Mouse (Mus musculus): ENCODE measurements around the gene Spon2. TPM values are rescaled to one million over a fixed set of nuclear protein-coding genes. Genes with fewer than 3 reads are reported as not detected.
A peak's percentile ranks its signal among the peaks of the same experiment; 100 is the strongest.

Spon2 gene
- polyA plus RNA-seq, 1 experiment from 2014 or later, result 6.8 TPM

GRCm38 (mm10) chr5:33232791-33233190 is 14.5 kb upstream of the Spon2 start:
- Histone ChIP-seq H3K4me2 (no peak overlapping the region), H3K4me1 (replicated peaks) (peaks cover 15% of the 10 kb centered on the region), H3K27me3 (peaks cover 6% of the 10 kb centered on the region), H3K9me3 (replicated peaks) (no peaks in the 10 kb centered on the region), H3K9ac (no peak overlapping the region), H3K27ac (no peak overlapping the region), H3K4me3 (replicated peaks) (no peak overlapping the region), H3K36me3 (no peaks in the 10 kb centered on the region)
- DNase-seq (no peak), ATAC-seq (ENCODE audit: low read depth) (no peak)
- 53% methylated on average over 5 of the region's 5 CpGs for WGBS (ENCODE audit: insufficient replicate concordance)

- Histone ChIP-seq H3K4me1 (replicated peaks) (peaks cover 14% of the 10 kb centered on the region; the same call in 1 of the 2 replicates), H3K27me3 (peaks cover 6% of the 10 kb centered on the region), H3K36me3 (no peaks in the 10 kb centered on the region), H3K9ac (no peak overlapping the region), H3K27ac (no peak overlapping the region), H3K4me2 (no peak overlapping the region), H3K4me3 (replicated peaks) (no peak overlapping the region), H3K9me3 (replicated peaks) (no peaks in the 10 kb centered on the region)
- ATAC-seq (ENCODE audit: low read depth) (no peak), DNase-seq (no peak)
- 53% methylated on average over 5 of the region's 5 CpGs for WGBS (ENCODE audit: insufficient replicate concordance)
Measured at GRCm38 (mm10) chr5:33230285-33230684, 12.0 kb upstream of the Spon2 start.

GRCm38 (mm10) chr5:33228428-33228827 is 10.2 kb upstream of the Spon2 start:
- no peak overlapping the region for H3K9ac ChIP-seq
- peaks cover 6% of the 10 kb centered on the region for H3K27me3 ChIP-seq
- no peak overlapping the region for H3K27ac ChIP-seq
- no peaks in the 10 kb centered on the region for H3K36me3 ChIP-seq
- no peak overlapping the region for H3K4me2 ChIP-seq
- no peak for ATAC-seq (ENCODE audit: low read depth)
- H3K4me3 ChIP-seq (replicated peaks), result no peak overlapping the region
- 52% methylated on average over 5 of the region's 5 CpGs for WGBS (ENCODE audit: insufficient replicate concordance)
- peaks cover 27% of the 10 kb centered on the region for H3K4me1 ChIP-seq (replicated peaks)
- no peak for DNase-seq
- H3K9me3 ChIP-seq (replicated peaks), result no peaks in the 10 kb centered on the region

DNA sequence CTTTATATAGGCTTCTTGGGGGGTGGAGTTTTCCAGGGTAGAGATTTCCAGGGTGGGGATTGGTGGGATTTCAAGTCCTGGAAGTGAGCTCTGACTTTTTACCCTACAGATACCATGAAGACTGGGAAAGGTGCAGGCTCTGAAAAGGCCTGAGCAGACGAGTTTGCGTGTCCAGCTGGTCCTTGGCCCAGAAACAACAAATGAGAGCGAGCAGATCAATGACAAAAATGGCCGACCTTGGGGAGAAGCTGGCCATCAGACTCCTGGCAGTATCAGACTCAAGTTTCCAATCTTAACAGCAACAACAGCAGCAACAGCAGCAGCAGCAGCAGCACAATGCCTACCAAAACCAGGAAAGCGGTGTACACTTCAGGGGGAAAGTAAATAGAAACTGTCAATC is 7.4 kb upstream of the Spon2 start:
- Histone ChIP-seq H3K4me1 (replicated peaks) (peaks cover 45% of the 10 kb centered on the region), H3K36me3 (no peaks in the 10 kb centered on the region), H3K27me3 (no peaks in the 10 kb centered on the region; the same call in 1 of the 2 replicates), H3K4me3 (replicated peaks) (no peak overlapping the region), H3K27ac (no peak overlapping the region), H3K9me3 (replicated peaks) (no peaks in the 10 kb centered on the region), H3K4me2 (no peak overlapping the region), H3K9ac (no peak overlapping the region)
- WGBS (ENCODE audit: insufficient replicate concordance), result 78% methylated on average over 5 of the region's 5 CpGs
- DNase-seq (no peak), ATAC-seq (ENCODE audit: low read depth) (no peak)

DNA sequence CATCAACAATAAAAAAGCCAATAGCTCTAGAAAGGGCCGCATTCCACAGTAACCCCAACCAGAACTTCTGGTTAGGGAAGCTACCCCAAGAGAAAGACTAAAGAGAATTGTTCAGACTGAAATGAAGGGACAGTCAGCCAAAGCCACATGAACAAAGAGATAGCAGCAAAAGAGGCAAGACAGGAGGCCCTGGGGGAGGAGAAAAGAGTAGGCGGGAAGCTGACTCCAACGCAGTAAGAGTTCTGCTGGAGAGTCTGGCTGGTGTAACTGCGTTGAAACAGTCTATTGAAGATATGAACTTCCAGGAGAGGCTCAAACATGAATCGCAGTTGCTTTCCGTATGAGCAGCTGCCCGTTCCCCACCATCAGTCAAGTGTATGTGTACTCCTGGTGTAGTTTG is 6.2 kb upstream of the Spon2 start:
- Histone ChIP-seq H3K36me3 (no peaks in the 10 kb centered on the region), H3K27ac (peak overlapping the region; percentile 55), H3K4me2 (no peak overlapping the region), H3K4me1 (replicated peaks) (peaks cover 57% of the 10 kb centered on the region), H3K9ac (no peak overlapping the region), H3K27me3 (no peaks in the 10 kb centered on the region), H3K9me3 (replicated peaks) (no peaks in the 10 kb centered on the region), H3K4me3 (replicated peaks) (no peak overlapping the region)
- WGBS (ENCODE audit: insufficient replicate concordance), result 59% methylated on average over 7 of the region's 7 CpGs
- no peak for DNase-seq
- peak; percentile 58 for ATAC-seq (ENCODE audit: low read depth)

GRCm38 (mm10) chr5:33222841-33223744 is 4.8 kb upstream of the Spon2 start:
- WGBS (ENCODE audit: insufficient replicate concordance), result 53% methylated on average over 9 of the region's 9 CpGs
- DNase-seq (no peak), ATAC-seq (ENCODE audit: low read depth) (no peak)
- no peak overlapping the region for H3K27ac ChIP-seq
- no peaks in the 10 kb centered on the region for H3K27me3 ChIP-seq
- no peak overlapping the region for H3K4me2 ChIP-seq
- H3K4me1 ChIP-seq (replicated peaks), result peaks cover 66% of the 10 kb centered on the region
- H3K9ac ChIP-seq, result no peak overlapping the region
- no peak overlapping the region for H3K4me3 ChIP-seq (replicated peaks)
- H3K9me3 ChIP-seq (replicated peaks), result no peaks in the 10 kb centered on the region
- no peaks in the 10 kb centered on the region for H3K36me3 ChIP-seq

DNA sequence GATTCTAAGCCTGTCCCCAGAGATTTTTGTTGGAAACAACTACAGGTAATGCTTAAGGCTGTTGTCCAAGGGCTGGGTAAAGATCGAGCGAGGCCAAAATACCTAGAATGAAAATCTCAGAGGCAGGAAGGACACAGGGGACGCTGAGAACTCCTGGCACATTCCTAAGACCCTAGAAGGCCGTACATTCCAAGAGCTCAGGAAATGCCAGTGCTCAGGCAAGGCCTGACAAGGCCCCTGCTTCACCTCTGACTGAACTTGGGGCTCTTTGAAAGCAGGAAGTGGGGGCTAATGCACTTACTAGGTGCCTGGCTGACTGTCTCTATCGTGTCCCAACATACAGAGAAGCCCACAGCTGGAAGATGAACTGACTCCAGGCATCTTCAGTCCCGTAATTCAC is 4.1 kb upstream of the Spon2 start:
- Histone ChIP-seq H3K27me3 (no peaks in the 10 kb centered on the region), H3K4me3 (replicated peaks) (no peak overlapping the region), H3K4me2 (no peak overlapping the region), H3K9me3 (replicated peaks) (no peaks in the 10 kb centered on the region), H3K9ac (no peak overlapping the region), H3K27ac (no peak overlapping the region), H3K4me1 (replicated peaks) (peaks cover 72% of the 10 kb centered on the region), H3K36me3 (no peaks in the 10 kb centered on the region)
- 40% methylated on average over 6 of the region's 6 CpGs for WGBS (ENCODE audit: insufficient replicate concordance)
- ATAC-seq (ENCODE audit: low read depth) (no peak), DNase-seq (no peak)

DNA sequence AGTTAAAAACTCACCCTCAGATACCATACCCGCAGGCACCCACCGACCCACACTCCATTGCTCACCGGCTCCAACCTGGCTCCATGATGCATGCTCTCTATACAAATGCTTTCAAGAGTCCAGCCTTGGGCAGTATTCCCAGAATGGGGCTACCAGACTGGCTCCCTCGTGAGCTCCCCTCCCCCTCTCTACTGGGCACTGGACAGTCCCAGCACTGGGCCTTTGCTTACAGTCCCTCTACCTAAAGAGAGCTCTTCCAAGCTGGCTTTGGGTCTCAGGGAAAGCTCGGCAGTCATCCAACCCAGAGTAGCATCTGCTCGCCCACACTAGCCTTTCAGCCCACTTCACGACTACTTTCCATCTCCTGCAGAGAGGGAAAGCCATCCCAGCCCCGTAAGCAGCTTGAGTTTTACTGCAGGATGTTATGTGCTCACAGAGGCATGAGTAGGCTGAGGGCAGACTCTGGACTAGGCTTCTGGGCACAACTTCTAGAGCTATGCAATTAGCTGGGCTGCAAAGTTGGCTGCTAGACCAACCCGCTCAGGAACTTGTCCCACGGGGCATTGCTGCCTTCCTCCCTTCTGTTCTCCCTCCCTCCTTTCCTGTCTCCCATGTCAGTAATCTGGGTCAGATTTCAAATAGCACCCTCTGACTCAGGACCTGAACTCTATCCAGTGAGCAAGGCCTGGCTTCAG is 2.2 kb upstream of the Spon2 start:
- H3K36me3 ChIP-seq, result no peaks in the 10 kb centered on the region
- peaks cover 90% of the 10 kb centered on the region for H3K4me1 ChIP-seq (replicated peaks)
- no peak overlapping the region for H3K4me2 ChIP-seq
- DNase-seq (no peak), ATAC-seq (ENCODE audit: low read depth) (no peak)
- no peak overlapping the region for H3K27ac ChIP-seq
- H3K9me3 ChIP-seq (replicated peaks), result no peaks in the 10 kb centered on the region
- WGBS (ENCODE audit: insufficient replicate concordance), result 71% methylated on average over 10 of the region's 10 CpGs
- no peak overlapping the region for H3K4me3 ChIP-seq (replicated peaks)
- no peaks in the 10 kb centered on the region for H3K27me3 ChIP-seq
- H3K9ac ChIP-seq, result no peak overlapping the region

DNA sequence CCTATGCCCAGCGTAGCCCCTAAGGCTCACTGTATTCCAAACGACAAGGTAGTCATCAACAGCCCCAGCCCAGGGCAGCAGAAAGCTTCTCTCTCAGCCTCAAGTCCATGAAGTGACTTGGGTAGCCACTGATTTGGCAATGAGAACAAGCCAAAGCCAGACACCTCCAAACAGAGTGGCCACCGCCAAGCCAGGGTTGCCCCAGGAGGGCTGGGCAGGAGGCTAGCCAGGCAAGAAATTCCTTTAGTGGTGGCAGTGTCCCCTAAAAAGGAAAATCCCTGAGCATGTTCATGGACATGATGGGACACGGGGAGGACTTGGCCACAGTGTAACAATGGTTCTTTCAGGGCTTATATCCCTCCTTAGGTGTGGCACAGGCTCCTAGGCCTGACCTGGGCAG is 1.6 kb upstream of the Spon2 start:
- DNase-seq, result no peak
- 79% methylated on average over 4 of the region's 4 CpGs for WGBS (ENCODE audit: insufficient replicate concordance)
- Histone ChIP-seq H3K4me2 (no peak overlapping the region), H3K27ac (no peak overlapping the region), H3K9me3 (replicated peaks) (no peaks in the 10 kb centered on the region), H3K27me3 (no peaks in the 10 kb centered on the region), H3K9ac (no peak overlapping the region), H3K4me1 (replicated peaks) (peaks cover 84% of the 10 kb centered on the region), H3K4me3 (replicated peaks) (no peak overlapping the region), H3K36me3 (no peaks in the 10 kb centered on the region)
- ATAC-seq (ENCODE audit: low read depth), result no peak

- no peak for ATAC-seq (ENCODE audit: low read depth)
- Histone ChIP-seq H3K36me3 (no peaks in the 10 kb centered on the region), H3K9ac (peak overlapping the region; percentile 49; the same call in 1 of the 2 replicates), H3K9me3 (replicated peaks) (no peaks in the 10 kb centered on the region), H3K4me2 (peak overlapping the region; percentile 65), H3K27ac (peak overlapping the region; percentile 78), H3K4me1 (replicated peaks) (peaks cover 75% of the 10 kb centered on the region), H3K4me3 (replicated peaks) (no peak overlapping the region), H3K27me3 (no peaks in the 10 kb centered on the region)
- 65% methylated on average over 20 of the region's 20 CpGs for WGBS (ENCODE audit: insufficient replicate concordance)
- DNase-seq, result no peak
Measured at GRCm38 (mm10) chr5:33218746-33219449, 643 bp upstream of the Spon2 start.

- Histone ChIP-seq H3K4me3 (replicated peaks) (peak overlapping the region; percentile 37), H3K36me3 (no peaks in the 10 kb centered on the region), H3K27me3 (no peaks in the 10 kb centered on the region), H3K4me1 (replicated peaks) (peaks cover 63% of the 10 kb centered on the region), H3K9me3 (replicated peaks) (no peaks in the 10 kb centered on the region), H3K9ac (peak overlapping the region; percentile 60), H3K4me2 (peak overlapping the region; percentile 65), H3K27ac (peak overlapping the region; percentile 78)
- 21% methylated on average over 3 of the region's 3 CpGs for WGBS (ENCODE audit: insufficient replicate concordance)
- ATAC-seq (ENCODE audit: low read depth), result peak; percentile 71
- peak; percentile 6 for DNase-seq
Measured at GRCm38 (mm10) chr5:33217663-33218062, 592 bp downstream of the Spon2 start.

Data from liver, embryonic 13.5 days (tissue).